Mouse (Mus musculus) bone marrow macrophage, adult 2 months (primary cell): Measurements from ENCODE around the gene Dcx. TPM values are rescaled to one million over a fixed set of nuclear protein-coding genes. Genes with fewer than 3 reads are reported as not detected.

Experiments
- H3K27ac ChIP-seq: 2 replicates; pipeline ENCODE4 v1.5.1; 2012; ENCODE audit warnings: low read depth, low read length; ENCODE audit not compliant: insufficient read depth
- H3K4me1 ChIP-seq: 2 replicates; pipeline ENCODE4 v1.6.1; 2012; ENCODE audit warnings: low read length; ENCODE audit not compliant: control insufficient read depth, insufficient read depth
- H3K4me3 ChIP-seq: 2 replicates; pipeline ENCODE4 v1.5.1; 2012; ENCODE audit warnings: mild to moderate bottlenecking, low read length, moderate library complexity; ENCODE audit not compliant: insufficient read depth
- CTCF ChIP-seq: IDR thresholded peaks from 2 replicates; pipeline ENCODE4 v1.5.1; 2012; ENCODE audit warnings: low read depth, mild to moderate bottlenecking, low read length, moderate library complexity
- POLR2A ChIP-seq: IDR thresholded peaks from 2 replicates; pipeline ENCODE4 v1.6.1; 2012; ENCODE audit warnings: mild to moderate bottlenecking, low read depth, low read length, borderline replicate concordance
- polyA plus RNA-seq: library from polyadenylated mRNA; stranded (reverse); fragments of >200 nt; gene quantifications from 2 replicates; pipeline ENCODE4 v1.2.4, GENCODE M21; 2012; ENCODE audit not compliant: missing spikeins, insufficient read depth, insufficient read length

Dcx gene
- polyA plus RNA-seq = 0.15 TPM in 1 of 2 replicates, not detected in the other

DNA sequence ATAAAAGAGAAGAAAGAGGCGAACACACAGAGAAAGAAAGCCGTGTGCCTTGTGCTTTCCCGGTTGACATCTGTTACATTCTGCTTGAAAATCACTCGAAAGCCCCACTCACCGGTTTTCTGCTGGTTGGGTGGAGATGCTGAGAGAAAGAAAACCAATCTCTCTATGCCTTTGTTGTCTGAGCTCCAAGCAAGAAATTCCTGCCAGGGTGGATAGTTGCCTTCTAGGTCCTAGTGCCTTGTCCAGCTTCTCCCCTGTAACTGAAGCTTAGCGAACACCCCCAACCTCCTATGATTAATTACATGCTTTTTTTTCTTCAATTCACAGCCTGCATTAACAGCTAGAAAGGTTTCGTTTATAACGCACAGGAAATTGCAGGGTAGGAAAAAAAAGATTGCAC is at the start of gene Dcx:
Dcx (minus strand) TSS at position 354 of the 400 bp plus-strand sequence.
- Histone ChIP-seq H3K27ac (no peak within 1 kb of the TSS), H3K4me3 (no peak within 1 kb of the TSS), H3K4me1 (no peaks in the 10 kb centered on the region)
- TF ChIP-seq CTCF (no peak), POLR2A (no peak)

DNA sequence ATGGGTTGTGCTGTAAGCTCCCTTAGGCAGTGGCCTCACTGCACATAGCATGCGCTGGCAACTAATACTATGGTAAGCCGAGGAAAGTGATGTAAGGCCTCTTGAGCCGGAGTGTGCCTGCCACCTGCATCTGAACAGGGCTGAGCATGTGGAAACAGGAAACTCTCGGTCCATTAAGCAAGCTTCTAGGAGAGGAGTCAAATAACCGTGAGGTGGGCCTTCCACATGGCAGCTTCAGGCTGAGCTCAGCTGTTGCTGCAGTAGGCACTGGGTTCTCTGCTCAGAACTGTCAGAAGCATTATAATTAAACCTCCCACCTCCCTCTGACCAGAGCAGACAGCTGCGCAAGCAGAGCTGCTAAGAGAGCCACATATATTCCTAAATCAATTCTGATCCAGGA is 33.1 kb upstream of the Dcx start:
- no peak overlapping the region for H3K27ac ChIP-seq
- TF ChIP-seq POLR2A = no peak
- TF ChIP-seq CTCF = no peak
- H3K4me3 ChIP-seq = no peak overlapping the region
- H3K4me1 ChIP-seq = no peaks in the 10 kb centered on the region

DNA sequence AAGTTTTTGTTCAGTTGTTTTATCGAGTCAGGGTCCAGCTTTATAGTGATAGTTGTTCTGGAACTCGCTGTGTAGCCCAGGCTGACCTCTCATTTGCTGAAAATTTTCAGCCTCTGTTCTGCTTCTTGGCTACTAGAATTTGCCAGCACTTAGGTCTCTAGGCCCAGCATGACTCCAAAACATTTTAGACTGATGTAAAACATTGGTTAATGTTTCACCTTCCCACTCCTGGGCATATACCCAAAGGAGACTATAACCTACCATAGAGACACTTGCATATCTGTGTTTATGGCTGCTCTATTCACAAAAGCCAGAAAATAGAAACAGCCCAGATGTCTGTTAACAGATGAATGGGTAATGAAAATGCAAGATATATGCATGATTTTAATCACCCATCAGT is 560 bp upstream of the Dcx start:
- no peak overlapping the region for H3K27ac ChIP-seq
- no peak overlapping the region for H3K4me3 ChIP-seq
- TF ChIP-seq POLR2A (no peak), CTCF (no peak)
- H3K4me1 ChIP-seq = no peaks in the 10 kb centered on the region

DNA sequence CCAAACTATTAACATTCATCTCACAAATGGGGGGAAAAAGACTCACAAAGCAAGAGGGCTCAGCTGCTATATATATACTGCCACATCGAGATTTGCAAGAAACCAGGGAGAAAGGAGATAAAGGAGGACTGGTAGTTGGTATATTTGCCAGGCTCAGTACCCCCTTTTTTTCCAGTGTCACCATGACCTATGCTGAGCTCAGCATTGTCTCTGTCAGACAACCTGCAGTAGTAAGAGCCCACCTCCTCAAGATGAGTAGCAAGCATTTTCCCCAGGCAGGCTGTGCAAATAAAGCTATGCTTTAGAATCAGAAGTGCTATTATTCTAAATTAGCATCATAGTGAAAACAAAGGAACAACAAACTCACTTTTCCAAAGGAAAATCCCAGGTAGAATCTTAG is 581 bp downstream of the Dcx start:
- no peak overlapping the region for H3K27ac ChIP-seq
- TF ChIP-seq CTCF (no peak), POLR2A (no peak)
- H3K4me3 ChIP-seq = no peak overlapping the region

GRCm38 (mm10) chrX:143931400-143932185 is 1.5 kb downstream of the Dcx start:
- Histone ChIP-seq H3K27ac (no peak overlapping the region), H3K4me1 (no peaks in the 10 kb centered on the region), H3K4me3 (no peak overlapping the region)
- no peak for TF ChIP-seq POLR2A
- no peak for TF ChIP-seq CTCF

More for the DNA sequence above, 581 bp downstream of the Dcx start:
- H3K4me1 ChIP-seq = no peaks in the 10 kb centered on the region

DNA sequence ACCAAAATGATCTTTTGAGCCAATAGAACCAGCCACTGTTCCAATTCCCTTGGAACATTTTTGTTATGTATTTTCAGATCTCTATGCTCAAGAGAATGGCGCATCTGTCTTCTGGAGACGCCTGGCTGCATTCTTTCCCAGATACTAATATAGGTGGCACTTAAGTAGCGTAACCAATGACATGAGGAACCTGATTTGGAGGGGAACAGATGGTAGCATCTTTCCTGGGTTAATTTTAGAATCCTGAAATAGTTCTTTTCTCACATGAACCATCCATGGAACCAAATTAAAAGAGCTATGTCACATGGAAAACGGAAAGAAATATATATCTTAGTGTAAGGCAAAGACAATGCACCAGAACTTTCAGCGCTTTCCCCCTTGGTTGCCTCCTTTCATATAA is 11.0 kb downstream of the Dcx start:
- no peak overlapping the region for H3K4me3 ChIP-seq
- H3K27ac ChIP-seq = no peak overlapping the region
- TF ChIP-seq CTCF (no peak), POLR2A (no peak)
- no peaks in the 10 kb centered on the region for H3K4me1 ChIP-seq

GRCm38 (mm10) chrX:143906699-143907471 is 26.2 kb downstream of the Dcx start:
- no peak overlapping the region for H3K27ac ChIP-seq
- TF ChIP-seq CTCF = no peak
- TF ChIP-seq POLR2A = no peak

DNA sequence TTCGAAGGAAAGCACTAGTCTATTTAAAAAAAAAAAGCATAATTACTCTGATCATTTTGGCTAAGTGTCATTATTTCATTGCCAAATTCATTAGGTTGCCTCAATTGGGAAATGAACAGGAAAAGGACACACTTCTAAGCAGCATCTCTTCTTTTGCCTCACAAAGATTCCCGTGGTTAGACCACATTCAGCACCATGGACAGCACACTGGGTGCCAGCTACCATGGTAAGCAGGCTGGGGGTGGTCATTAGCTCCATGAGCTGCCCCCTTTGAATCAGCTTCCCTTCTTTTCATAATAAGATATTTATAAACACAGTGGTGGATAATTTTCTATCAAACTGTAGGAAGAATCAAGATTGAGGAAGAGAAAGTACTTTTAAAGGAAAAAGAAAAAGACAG is 28.4 kb downstream of the Dcx start:
- Histone ChIP-seq H3K27ac (no peak overlapping the region), H3K4me3 (no peak overlapping the region), H3K4me1 (no peaks in the 10 kb centered on the region)
- no peak for TF ChIP-seq POLR2A
- TF ChIP-seq CTCF = no peak

More at GRCm38 (mm10) chrX:143906699-143907471, 26.2 kb downstream of the Dcx start:
- Histone ChIP-seq H3K4me3 (no peak overlapping the region), H3K4me1 (no peaks in the 10 kb centered on the region)

DNA sequence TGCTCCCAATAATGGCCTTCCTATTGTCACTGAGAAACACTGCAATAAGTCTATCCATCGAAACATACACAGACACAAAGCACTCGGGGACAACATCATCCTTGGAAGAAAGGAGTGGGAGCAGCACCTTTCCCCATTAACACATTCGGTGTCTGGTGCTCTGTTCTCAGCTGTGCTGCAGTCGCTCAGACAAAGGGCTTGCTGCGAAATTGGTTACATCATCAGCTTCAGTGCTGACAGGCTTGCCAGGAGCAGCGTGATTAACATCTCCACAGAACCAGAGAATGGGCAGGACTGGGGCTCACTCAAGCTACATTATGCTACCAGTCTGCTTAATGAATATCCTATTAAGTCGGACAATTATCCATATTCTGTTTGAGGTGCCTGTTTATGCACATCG is 30.8 kb downstream of the Dcx start:
- Histone ChIP-seq H3K4me3 (no peak overlapping the region), H3K27ac (no peak overlapping the region), H3K4me1 (no peaks in the 10 kb centered on the region)
- no peak for TF ChIP-seq POLR2A
- no peak for TF ChIP-seq CTCF

DNA sequence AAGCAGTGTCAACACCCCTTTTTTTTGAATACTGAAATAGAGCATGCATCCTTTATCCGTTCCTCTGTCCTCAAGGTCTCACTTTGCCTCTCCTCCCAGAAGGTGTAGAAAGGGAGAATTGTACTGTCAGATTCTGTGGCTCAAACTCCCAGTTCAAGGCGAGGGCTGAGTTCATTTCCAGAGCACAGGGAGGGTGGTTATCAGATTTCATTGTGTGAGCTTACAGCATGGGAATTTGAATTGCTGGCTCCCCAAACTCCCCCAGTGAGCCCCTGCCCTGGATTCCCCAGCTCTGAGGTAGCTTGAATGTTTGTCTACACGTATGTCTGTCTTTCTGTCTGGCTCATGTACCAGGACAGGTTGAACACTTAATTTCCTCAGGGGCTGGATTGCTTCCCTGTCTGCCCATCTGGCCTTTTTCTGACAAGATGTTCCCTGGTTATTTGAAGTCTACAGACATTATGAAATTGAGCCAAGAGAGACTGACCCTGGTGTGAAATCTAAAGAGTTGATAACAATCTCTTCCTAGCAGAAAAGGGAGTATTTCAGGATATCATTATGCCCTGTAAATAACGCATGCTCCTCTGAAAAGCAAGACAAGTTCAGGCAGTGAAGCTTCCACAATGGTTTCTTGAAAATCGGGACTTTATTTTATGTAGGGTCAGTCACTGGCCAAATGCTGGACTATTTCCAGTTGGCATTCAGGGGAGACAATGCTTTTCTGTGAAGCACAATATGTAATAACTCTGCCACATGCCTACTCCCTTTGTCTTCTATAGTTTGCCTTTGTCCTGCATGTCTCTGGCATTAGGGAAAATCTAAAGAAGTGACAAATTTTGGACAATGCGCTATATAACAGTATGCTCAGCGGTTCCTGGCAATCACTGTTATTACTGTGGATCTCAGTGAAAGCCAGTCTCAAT is 35.5 kb downstream of the Dcx start:
- Histone ChIP-seq H3K4me1 (no peaks in the 10 kb centered on the region), H3K27ac (no peak overlapping the region), H3K4me3 (no peak overlapping the region)
- TF ChIP-seq CTCF (no peak), POLR2A (no peak)
